Mouse (Mus musculus): ENCODE measurements around the gene Pold4.

DNA sequence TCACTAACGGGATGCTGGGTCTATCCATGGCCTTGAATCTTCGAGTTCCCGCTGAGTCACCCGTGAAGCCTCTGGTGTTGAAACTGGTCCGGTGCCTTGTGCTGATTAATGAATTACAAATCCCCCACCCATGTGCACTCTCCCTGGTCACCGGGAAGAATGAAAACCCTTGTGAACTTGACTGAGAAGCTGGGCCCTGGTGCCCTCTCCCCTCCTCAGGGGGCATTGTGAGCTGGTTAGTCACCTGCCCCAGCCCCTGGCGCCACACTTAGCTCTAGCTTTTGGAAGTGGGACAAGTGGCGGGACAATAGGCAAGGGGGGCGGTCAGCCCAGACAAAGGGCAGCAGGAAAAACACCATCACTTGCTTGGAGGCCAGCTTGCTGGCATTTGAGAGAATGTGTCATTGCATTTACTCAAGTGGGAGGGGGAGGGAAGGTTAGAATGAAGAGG is 18.1 kb upstream of the Pold4 start:
- no peak for TF ChIP-seq GATA1 (IDR thresholded peaks at IDR 0.05; ENCODE audit: borderline replicate concordance, low read length)
- no peak for TF ChIP-seq CTCF (IDR thresholded peaks at IDR 0.05; ENCODE audit: low read depth, low read length)
- TF ChIP-seq TAL1 (conservative IDR thresholded peaks at IDR 0.05; ENCODE audit: low read depth, low read length), result no peak

Data from G1E (cell line).